Mouse (Mus musculus) E14TG2a.4 (cell line): ENCODE measurements around the gene Cnot1.

ENCODE experiments used
- CTCF ChIP-seq: conservative IDR thresholded peaks from 2 replicates; pipeline ENCODE4 v1.5.1; 2014; ENCODE audit warnings: low read length
- NANOG ChIP-seq: IDR thresholded peaks from 2 replicates; pipeline ENCODE4 v1.6.1; 2014; ENCODE audit warnings: borderline replicate concordance, low read length, mixed read lengths
- POU5F1 ChIP-seq: IDR thresholded peaks from 2 replicates; pipeline ENCODE4 v1.6.1; 2014; ENCODE audit warnings: low read length, borderline replicate concordance

DNA sequence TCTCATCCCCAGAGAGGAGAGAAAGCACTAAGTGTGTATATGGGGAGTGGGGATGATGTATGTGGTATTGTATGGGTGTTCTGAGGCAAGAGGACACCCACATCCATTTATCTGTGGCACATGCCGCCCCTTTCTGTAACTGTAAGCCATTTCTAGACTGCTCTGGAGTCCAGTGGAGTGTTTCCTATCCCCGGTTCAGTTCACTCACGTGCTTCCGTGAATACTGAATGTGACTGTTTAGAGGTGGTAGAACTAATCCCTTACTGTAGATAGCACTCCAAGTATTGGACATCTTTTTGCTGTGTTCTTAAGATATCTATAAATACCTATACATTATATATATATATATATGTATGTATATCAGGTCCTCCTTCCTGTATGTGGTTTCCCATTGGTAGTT lies 92.9 kb downstream of the Cnot1 start:
- TF ChIP-seq CTCF: no peak
- TF ChIP-seq NANOG: no peak
- TF ChIP-seq POU5F1: no peak
